Mouse (Mus musculus): ENCODE results near the gene Map2k7.

GRCm38 (mm10) chr8:4214006-4214980, 24.2 kb upstream of the Map2k7 start:
- TF ChIP-seq CTCF (IDR thresholded peaks at IDR 0.05; ENCODE audit: extremely low read depth, insufficient read depth, low read length) (no peak), POLR2A (IDR thresholded peaks at IDR 0.05; ENCODE audit: extremely low read depth, insufficient read depth, low read length) (no peak)

Data from cortical plate, adult 2 months (tissue).